ENCODE assay signal across 33 mouse cellular contexts in genomic region chr9:113783674-113784073, GRCm38 (mm10). TPM values are rescaled to one million over a fixed set of nuclear protein-coding genes. Genes with fewer than 3 reads are reported as not detected.
DNase-seq lines count a peak whose midpoint lies in the region; ATAC-seq and TF ChIP-seq lines count a peak whose summit lies in the region.
"Had no signal": no experiment of that assay in that cellular context is flagged by ENCODE, and none has a peak within 500 bp of the region (broad histone marks: within the 10 kb centered on the region; RNA-seq: fewer than 3 reads in every experiment).

No protein-coding gene starts in this region.

- H3K27ac ChIP-seq in embryonic facial prominence, embryonic 14.5 days (replicated peaks; ENCODE audit: low read depth, low read length), result peak overlapping the region; percentile 44; the same call in 1 of the 2 replicates
- no peak overlapping the region for H3K27ac ChIP-seq in embryonic facial prominence, embryonic 10.5 days (replicated peaks)
- H3K27ac ChIP-seq in heart, postnatal 0 days (ENCODE audit: low read depth), result no peak overlapping the region
- H3K27ac ChIP-seq in heart, embryonic 12.5 days (ENCODE audit: poor library complexity, severe bottlenecking), result no peak overlapping the region
- H3K27ac ChIP-seq in midbrain, embryonic 13.5 days, result no peak overlapping the region
- H3K27ac ChIP-seq: embryonic facial prominence, embryonic 13.5 days; hindbrain, embryonic 10.5 days; hindbrain, embryonic 15.5 days; kidney, embryonic 15.5 days; limb, embryonic 12.5 days; neural tube, embryonic 12.5 days had no signal

- TF ChIP-seq CTCF in heart, postnatal 0 days (IDR thresholded peaks at IDR 0.05; ENCODE audit: low read depth), result 0 out of 2 replicates have a peak, but pooled peaks have one; percentile 8
- 0 out of 2 replicates have a peak, but pooled peaks have one; percentile 4 for TF ChIP-seq CTCF in lung, adult 2 months (IDR thresholded peaks at IDR 0.05; ENCODE audit: insufficient read depth, low read length)

- no peak for ATAC-seq in embryonic facial prominence, embryonic 14.5 days (ENCODE audit: low read depth)
- no peak for ATAC-seq in heart, postnatal 0 days (ENCODE audit: insufficient read depth, low read depth)
- no peak for ATAC-seq in heart, embryonic 12.5 days (ENCODE audit: insufficient number of reproducible peaks, low FRiP score)
- no peak for ATAC-seq in midbrain, embryonic 13.5 days
- ATAC-seq: inflammation-experienced regulatory T-cells, adult 6 months; liver, postnatal 0 days had no signal

- 68% methylated on average over 5 of the region's 5 CpGs for WGBS in embryonic facial prominence, embryonic 14.5 days
- WGBS in embryonic facial prominence, embryonic 10.5 days, result 69% methylated on average over 5 of the region's 5 CpGs
- 50% methylated on average over 5 of the region's 5 CpGs for WGBS in heart, postnatal 0 days
- 55% methylated on average over 5 of the region's 5 CpGs for WGBS in heart, embryonic 12.5 days
- WGBS in lung, adult 2 months, result 49% methylated on average over 5 of the region's 5 CpGs
- 78% methylated on average over 5 of the region's 5 CpGs for WGBS in midbrain, embryonic 13.5 days

- no peak overlapping the region for H3K9ac ChIP-seq in embryonic facial prominence, embryonic 14.5 days (ENCODE audit: low read depth, low read length)
- no peak overlapping the region for H3K9ac ChIP-seq in heart, postnatal 0 days (replicated peaks; ENCODE audit: low read depth, low read length)
- H3K9ac ChIP-seq in heart, embryonic 12.5 days, result no peak overlapping the region
- no peak overlapping the region for H3K9ac ChIP-seq in midbrain, embryonic 13.5 days (replicated peaks)
- H3K9ac ChIP-seq: embryonic facial prominence, embryonic 13.5 days; hindbrain, embryonic 15.5 days; kidney, embryonic 15.5 days; limb, embryonic 12.5 days; liver, postnatal 0 days; neural tube, embryonic 12.5 days had no signal

- H3K4me1 ChIP-seq in embryonic facial prominence, embryonic 14.5 days (ENCODE audit: control insufficient read depth, insufficient read depth, low read length), result no peaks in the 10 kb centered on the region
- no peaks in the 10 kb centered on the region for H3K4me1 ChIP-seq in embryonic facial prominence, embryonic 10.5 days
- H3K4me1 ChIP-seq in heart, postnatal 0 days (ENCODE audit: control insufficient read depth, insufficient read depth), result no peaks in the 10 kb centered on the region
- peaks cover 8% of the 10 kb centered on the region; the same call in 1 of the 2 replicates for H3K4me1 ChIP-seq in heart, embryonic 12.5 days (replicated peaks)
- H3K4me1 ChIP-seq in lung, adult 2 months (ENCODE audit: control insufficient read depth, insufficient read depth, low read length), result peaks cover 8% of the 10 kb centered on the region
- peaks cover 9% of the 10 kb centered on the region for H3K4me1 ChIP-seq in midbrain, embryonic 13.5 days (replicated peaks)
- H3K4me1 ChIP-seq: embryonic facial prominence, embryonic 13.5 days; hindbrain, embryonic 15.5 days; limb, embryonic 12.5 days; neural tube, embryonic 12.5 days had no signal

- H3K27me3 ChIP-seq in embryonic facial prominence, embryonic 14.5 days (replicated peaks; ENCODE audit: control insufficient read depth, insufficient read depth, low read length), result no peaks in the 10 kb centered on the region
- no peaks in the 10 kb centered on the region for H3K27me3 ChIP-seq in embryonic facial prominence, embryonic 10.5 days (replicated peaks; ENCODE audit: low read depth, poor library complexity, severe bottlenecking)
- H3K27me3 ChIP-seq in heart, postnatal 0 days (ENCODE audit: control insufficient read depth, insufficient read depth, low read length), result no peaks in the 10 kb centered on the region
- H3K27me3 ChIP-seq in heart, embryonic 12.5 days (replicated peaks), result no peaks in the 10 kb centered on the region
- H3K27me3 ChIP-seq in midbrain, embryonic 13.5 days, result no peaks in the 10 kb centered on the region
- H3K27me3 ChIP-seq: CH12.LX; embryonic facial prominence, embryonic 13.5 days; hindbrain, embryonic 15.5 days; kidney, embryonic 15.5 days; limb, embryonic 12.5 days; neural tube, embryonic 12.5 days had no signal

- 0 out of 2 replicates have a peak, but pooled peaks cover 10% of the 10 kb centered on the region for H3K36me3 ChIP-seq in embryonic facial prominence, embryonic 14.5 days (ENCODE audit: control insufficient read depth, insufficient read depth, low read length)
- H3K36me3 ChIP-seq in embryonic facial prominence, embryonic 10.5 days (replicated peaks), result peaks cover 21% of the 10 kb centered on the region
- no peaks in the 10 kb centered on the region for H3K36me3 ChIP-seq in heart, postnatal 0 days (replicated peaks; ENCODE audit: control insufficient read depth, insufficient read depth, low read length)
- peaks cover 7% of the 10 kb centered on the region; the same call in 1 of the 2 replicates for H3K36me3 ChIP-seq in heart, embryonic 12.5 days
- H3K36me3 ChIP-seq in midbrain, embryonic 13.5 days, result no peaks in the 10 kb centered on the region
- H3K36me3 ChIP-seq: hindbrain, embryonic 15.5 days; kidney, embryonic 15.5 days; neural tube, embryonic 12.5 days had no signal

- TF ChIP-seq POLR2A in lung, adult 2 months (IDR thresholded peaks at IDR 0.05; ENCODE audit: borderline replicate concordance, extremely low read depth, low read depth, low read length), result no peak

- no peak for DNase-seq in embryonic facial prominence, embryonic 14.5 days (ENCODE audit: low spot score)
- no peak for DNase-seq in embryonic facial prominence, embryonic 10.5 days (ENCODE audit: low spot score)
- no peak for DNase-seq in heart, postnatal 0 days (ENCODE audit: low spot score)
- no peak for DNase-seq in lung, adult 2 months
- no peak for DNase-seq in lung, postnatal 25 days (ENCODE audit: low spot score)
- DNase-seq in lung, postnatal 36 days, result peak; percentile 13
- DNase-seq: adrenal gland, postnatal 10 days; cerebellum, adult 11 months; cerebellum, adult 9-10 months; cerebellum, postnatal 36 days; embryo, embryonic 11 days; gastrocnemius, postnatal 25 days; heart, postnatal 10 days; kidney, adult 11 months; liver, postnatal 0 days; right cerebral cortex, adult 18-20 months; spleen, adult 18-20 months; thymus, adult 18-20 months; thymus, postnatal 25 days had no signal

- no peak for TF ChIP-seq EP300 in heart, postnatal 0 days (IDR thresholded peaks at IDR 0.05; ENCODE audit: low read depth)

- no peak overlapping the region for H3K4me2 ChIP-seq in embryonic facial prominence, embryonic 14.5 days (ENCODE audit: low read depth, low read length)
- no peak overlapping the region for H3K4me2 ChIP-seq in heart, postnatal 0 days (ENCODE audit: low read depth, low read length)
- no peak overlapping the region for H3K4me2 ChIP-seq in heart, embryonic 12.5 days
- H3K4me2 ChIP-seq in midbrain, embryonic 13.5 days (replicated peaks), result no peak overlapping the region
- H3K4me2 ChIP-seq: embryonic facial prominence, embryonic 13.5 days; heart, embryonic 11.5 days; hindbrain, embryonic 15.5 days; kidney, embryonic 15.5 days; limb, embryonic 12.5 days; midbrain, embryonic 11.5 days; neural tube, embryonic 12.5 days had no signal

- no peaks in the 10 kb centered on the region for H3K9me3 ChIP-seq in embryonic facial prominence, embryonic 14.5 days (ENCODE audit: control insufficient read depth, low read length)
- no peaks in the 10 kb centered on the region for H3K9me3 ChIP-seq in embryonic facial prominence, embryonic 10.5 days
- H3K9me3 ChIP-seq in heart, postnatal 0 days (replicated peaks; ENCODE audit: control insufficient read depth, low read length), result no peaks in the 10 kb centered on the region
- H3K9me3 ChIP-seq in heart, embryonic 12.5 days (replicated peaks), result no peaks in the 10 kb centered on the region
- no peaks in the 10 kb centered on the region for H3K9me3 ChIP-seq in midbrain, embryonic 13.5 days
- H3K9me3 ChIP-seq: embryonic facial prominence, embryonic 13.5 days; hindbrain, embryonic 10.5 days; hindbrain, embryonic 15.5 days; kidney, embryonic 15.5 days; limb, embryonic 12.5 days; neural tube, embryonic 12.5 days had no signal

- no peak overlapping the region for H3K4me3 ChIP-seq in embryonic facial prominence, embryonic 14.5 days (ENCODE audit: low read depth, low read length)
- H3K4me3 ChIP-seq in embryonic facial prominence, embryonic 10.5 days, result no peak overlapping the region
- H3K4me3 ChIP-seq in heart, postnatal 0 days (ENCODE audit: low read depth, low read length), result no peak overlapping the region
- no peak overlapping the region for H3K4me3 ChIP-seq in heart, embryonic 12.5 days
- no peak overlapping the region for H3K4me3 ChIP-seq in lung, adult 2 months (replicated peaks; ENCODE audit: extremely low read depth, low read depth, low read length)
- no peak overlapping the region for H3K4me3 ChIP-seq in midbrain, embryonic 13.5 days (replicated peaks)
- H3K4me3 ChIP-seq: embryonic facial prominence, embryonic 13.5 days; erythroblast, embryonic 14.5 days; hindbrain, embryonic 10.5 days; hindbrain, embryonic 15.5 days; kidney, embryonic 15.5 days; limb, embryonic 12.5 days; myocyte; neural tube, embryonic 12.5 days had no signal

RNA-seq across cellular contexts. Expression of gene Clasp2, which starts 42.4 kb away (rescaled TPM):
- polyA plus RNA-seq in embryonic facial prominence, embryonic 14.5 days (2014; fragmentation: Nextera tagmentation; extraction: Ambion mirVana), result 27.4 and 30.2 TPM in 2 replicates
- polyA plus RNA-seq in embryonic facial prominence, embryonic 10.5 days (2016; fragmentation: Nextera tagmentation; extraction: Ambion mirVana), result 34.3 and 34.8 TPM in 2 replicates
- 39.7 and 46.0 TPM in 2 replicates for total RNA-seq in heart, postnatal 0 days (2014; rRNA removed; ENCODE audit: low replicate concordance)
- polyA plus RNA-seq in heart, postnatal 0 days (2015; fragmentation: Nextera tagmentation; extraction: Ambion mirVana), result 15.4 and 15.8 TPM in 2 replicates
- polyA plus RNA-seq in heart, embryonic 12.5 days (2016; fragmentation: Nextera tagmentation; extraction: Ambion mirVana), result 34.2 and 38.1 TPM in 2 replicates
- 10.9 and 14.8 TPM in 2 replicates for polyA plus RNA-seq in lung, adult 2 months (2012; rRNA removed)
- 108 and 113 TPM in 2 replicates for polyA plus RNA-seq in midbrain, embryonic 13.5 days (2015; fragmentation: Nextera tagmentation; extraction: Ambion mirVana)
